Mouse (Mus musculus): ENCODE measurements around the gene Zfp523.
A peak's percentile ranks its signal among the peaks of the same experiment; 100 is the strongest.

Zfp523 gene

GRCm38 (mm10) chr17:28154970-28155369, 22.0 kb upstream of the Zfp523 start:
- no peak for DNase-seq (ENCODE audit: extremely low read depth, low read depth, low spot score)

- DNase-seq (ENCODE audit: extremely low read depth, low read depth, low spot score): no peak
Observed at GRCm38 (mm10) chr17:28160361-28160760, 16.6 kb upstream of the Zfp523 start.

GRCm38 (mm10) chr17:28161310-28161881, 15.5 kb upstream of the Zfp523 start:
- DNase-seq (ENCODE audit: extremely low read depth, low read depth, low spot score): no peak

GRCm38 (mm10) chr17:28163666-28164065, 13.3 kb upstream of the Zfp523 start:
- no peak for DNase-seq (ENCODE audit: extremely low read depth, low read depth, low spot score)

- peak; percentile 47 for DNase-seq (ENCODE audit: extremely low read depth, low read depth, low spot score)
Observed at GRCm38 (mm10) chr17:28170460-28171305, 6.2 kb upstream of the Zfp523 start.

GRCm38 (mm10) chr17:28172690-28173089, 4.2 kb upstream of the Zfp523 start:
- DNase-seq (ENCODE audit: extremely low read depth, low read depth, low spot score): peak; percentile 30

GRCm38 (mm10) chr17:28177540-28178046, 664 bp downstream of the Zfp523 start:
- DNase-seq (ENCODE audit: extremely low read depth, low read depth, low spot score): no peak

GRCm38 (mm10) chr17:28180331-28180730, 3.4 kb downstream of the Zfp523 start:
- DNase-seq (ENCODE audit: extremely low read depth, low read depth, low spot score): no peak

- no peak for DNase-seq (ENCODE audit: extremely low read depth, low read depth, low spot score)
Observed at GRCm38 (mm10) chr17:28180783-28181544, 4.0 kb downstream of the Zfp523 start.

GRCm38 (mm10) chr17:28184971-28185638, 8.2 kb downstream of the Zfp523 start:
- no peak for DNase-seq (ENCODE audit: extremely low read depth, low read depth, low spot score)

GRCm38 (mm10) chr17:28188313-28188712, 11.4 kb downstream of the Zfp523 start:
- no peak for DNase-seq (ENCODE audit: extremely low read depth, low read depth, low spot score)

- no peak for DNase-seq (ENCODE audit: extremely low read depth, low read depth, low spot score)
Observed at GRCm38 (mm10) chr17:28192754-28193153, 15.8 kb downstream of the Zfp523 start.

- DNase-seq (ENCODE audit: extremely low read depth, low read depth, low spot score): no peak
Observed at GRCm38 (mm10) chr17:28193559-28193958, 16.6 kb downstream of the Zfp523 start.

GRCm38 (mm10) chr17:28195033-28195432, 18.1 kb downstream of the Zfp523 start:
- DNase-seq (ENCODE audit: extremely low read depth, low read depth, low spot score): no peak

- no peak for DNase-seq (ENCODE audit: extremely low read depth, low read depth, low spot score)
Observed at GRCm38 (mm10) chr17:28197646-28198045, 20.7 kb downstream of the Zfp523 start.

- DNase-seq (ENCODE audit: extremely low read depth, low read depth, low spot score): no peak
Observed at GRCm38 (mm10) chr17:28201982-28202381, 25.1 kb downstream of the Zfp523 start.

- DNase-seq (ENCODE audit: extremely low read depth, low read depth, low spot score): no peak
Observed at GRCm38 (mm10) chr17:28204052-28204720, 27.3 kb downstream of the Zfp523 start.

GRCm38 (mm10) chr17:28205443-28205842, 28.5 kb downstream of the Zfp523 start:
- no peak for DNase-seq (ENCODE audit: extremely low read depth, low read depth, low spot score)

- DNase-seq (ENCODE audit: extremely low read depth, low read depth, low spot score): no peak
Observed at GRCm38 (mm10) chr17:28207092-28207491, 30.2 kb downstream of the Zfp523 start.

- DNase-seq (ENCODE audit: extremely low read depth, low read depth, low spot score): no peak
Observed at GRCm38 (mm10) chr17:28207591-28208313, 30.8 kb downstream of the Zfp523 start, which contains the start of gene Def6. Def6 (plus strand) TSS chr17:28207778.

All from fat pad, adult 2 months (tissue).